Mouse (Mus musculus): ENCODE measurements around the gene Cnot1. TPM values are rescaled to one million over a fixed set of nuclear protein-coding genes. Genes with fewer than 3 reads are reported as not detected.

Cnot1 gene
- polyA plus RNA-seq, 1 experiment, result 40.6 TPM

- Histone ChIP-seq H3K79me3 (ENCODE audit: low read depth) (peaks cover 7% of the 10 kb centered on the region), H3K79me2 (ENCODE audit: control insufficient read depth, insufficient read depth) (peaks cover 32% of the 10 kb centered on the region), H3K27me3 (ENCODE audit: control insufficient read depth, insufficient read depth, insufficient read length) (no peaks in the 10 kb centered on the region), H3K36me3 (ENCODE audit: control insufficient read depth, insufficient read depth) (no peaks in the 10 kb centered on the region), H3K4me3 (ENCODE audit: insufficient read depth, poor library complexity, severe bottlenecking) (peak within 1 kb of the TSS; percentile 43), H3ac (ENCODE audit: control insufficient read depth, insufficient read length, low read depth) (peak within 1 kb of the TSS; percentile 90)
- TF ChIP-seq MYOG (IDR thresholded peaks at IDR 0.05; ENCODE audit: control insufficient read depth, extremely low read depth, insufficient read length), result no peak
- no peak for TF ChIP-seq FOSL1 (IDR thresholded peaks at IDR 0.05; ENCODE audit: insufficient read depth, low read length, poor library complexity, severe bottlenecking)
Observed at GRCm38 (mm10) chr8:95676631-95677030, 130.6 kb downstream of the Cnot1 start, which contains the start of gene Ndrg4. Ndrg4 (plus strand) TSS chr8:95676980.

- H3K27me3 ChIP-seq (ENCODE audit: control insufficient read depth, insufficient read depth, insufficient read length), result no peaks in the 10 kb centered on the region
- no peaks in the 10 kb centered on the region for H3K79me3 ChIP-seq (ENCODE audit: low read depth)
- no peaks in the 10 kb centered on the region for H3K36me3 ChIP-seq (ENCODE audit: control insufficient read depth, insufficient read depth)
- peak; percentile 29 for TF ChIP-seq MAX (IDR thresholded peaks at IDR 0.05)
- peak; percentile 64 for TF ChIP-seq USF1 (IDR thresholded peaks at IDR 0.05; ENCODE audit: low read depth)
- no peak for TF ChIP-seq CEBPB (IDR thresholded peaks at IDR 0.05; ENCODE audit: low read depth)
- peak; percentile 29 for TF ChIP-seq FOSL1 (IDR thresholded peaks at IDR 0.05; ENCODE audit: insufficient read depth, low read length, poor library complexity, severe bottlenecking)
- no peak for TF ChIP-seq CTCF (IDR thresholded peaks at IDR 0.05; ENCODE audit: control insufficient read depth, insufficient read depth, insufficient read length)
- peak; percentile 86 for TF ChIP-seq MYOD1 (IDR thresholded peaks at IDR 0.05; ENCODE audit: control insufficient read depth, insufficient read length, low read depth)
- no peak for TF ChIP-seq MYOG (IDR thresholded peaks at IDR 0.05; ENCODE audit: control insufficient read depth, extremely low read depth, insufficient read length)
- no peak overlapping the region for H3K4me3 ChIP-seq (ENCODE audit: insufficient read depth, poor library complexity, severe bottlenecking)
- H3ac ChIP-seq (ENCODE audit: control insufficient read depth, insufficient read length, low read depth), result no peak overlapping the region
- H3K79me2 ChIP-seq (ENCODE audit: control insufficient read depth, insufficient read depth), result no peaks in the 10 kb centered on the region
Observed at GRCm38 (mm10) chr8:95672811-95673210, 134.5 kb downstream of the Cnot1 start.

GRCm38 (mm10) chr8:95671861-95672260 lies 135.4 kb downstream of the Cnot1 start:
- Histone ChIP-seq H3K79me3 (ENCODE audit: low read depth) (no peaks in the 10 kb centered on the region), H3K27me3 (ENCODE audit: control insufficient read depth, insufficient read depth, insufficient read length) (no peaks in the 10 kb centered on the region), H3ac (ENCODE audit: control insufficient read depth, insufficient read length, low read depth) (no peak overlapping the region), H3K36me3 (ENCODE audit: control insufficient read depth, insufficient read depth) (no peaks in the 10 kb centered on the region), H3K79me2 (ENCODE audit: control insufficient read depth, insufficient read depth) (no peaks in the 10 kb centered on the region), H3K4me3 (ENCODE audit: insufficient read depth, poor library complexity, severe bottlenecking) (no peak overlapping the region)
- TF ChIP-seq FOSL1 (IDR thresholded peaks at IDR 0.05; ENCODE audit: insufficient read depth, low read length, poor library complexity, severe bottlenecking), result no peak
- TF ChIP-seq MYOD1 (IDR thresholded peaks at IDR 0.05; ENCODE audit: control insufficient read depth, insufficient read length, low read depth), result no peak
- TF ChIP-seq MAX (IDR thresholded peaks at IDR 0.05), result no peak
- TF ChIP-seq MYOG (IDR thresholded peaks at IDR 0.05; ENCODE audit: control insufficient read depth, extremely low read depth, insufficient read length), result no peak
- no peak for TF ChIP-seq CEBPB (IDR thresholded peaks at IDR 0.05; ENCODE audit: low read depth)
- TF ChIP-seq CTCF (IDR thresholded peaks at IDR 0.05; ENCODE audit: control insufficient read depth, insufficient read depth, insufficient read length), result no peak
- TF ChIP-seq USF1 (IDR thresholded peaks at IDR 0.05; ENCODE audit: low read depth), result no peak

DNA sequence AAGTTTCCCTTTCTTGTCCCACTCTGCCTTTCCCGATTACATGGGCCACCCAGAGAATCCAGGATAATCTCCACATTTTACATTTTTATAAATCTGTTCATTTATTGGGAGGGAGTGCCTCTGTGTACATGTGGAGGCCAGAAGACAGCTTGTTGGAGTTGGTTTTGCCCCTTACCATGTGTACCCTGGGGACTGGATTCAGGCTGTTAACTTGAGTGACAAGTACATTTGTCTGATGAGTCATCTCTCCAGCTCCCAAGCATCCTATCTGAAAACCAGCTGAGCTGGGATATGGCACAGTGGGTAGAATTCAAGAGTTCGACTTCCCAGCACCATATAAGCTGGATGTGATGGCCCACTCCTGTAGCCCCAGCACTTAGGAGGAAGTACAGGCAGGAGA lies 137.3 kb downstream of the Cnot1 start:
- no peaks in the 10 kb centered on the region for H3K79me2 ChIP-seq (ENCODE audit: control insufficient read depth, insufficient read depth)
- no peaks in the 10 kb centered on the region for H3K79me3 ChIP-seq (ENCODE audit: low read depth)
- TF ChIP-seq MAX (IDR thresholded peaks at IDR 0.05), result peak; percentile 52
- peak; percentile 97 for TF ChIP-seq MYOD1 (IDR thresholded peaks at IDR 0.05; ENCODE audit: control insufficient read depth, insufficient read length, low read depth)
- no peak for TF ChIP-seq MYOG (IDR thresholded peaks at IDR 0.05; ENCODE audit: control insufficient read depth, extremely low read depth, insufficient read length)
- no peak for TF ChIP-seq USF1 (IDR thresholded peaks at IDR 0.05; ENCODE audit: low read depth)
- TF ChIP-seq FOSL1 (IDR thresholded peaks at IDR 0.05; ENCODE audit: insufficient read depth, low read length, poor library complexity, severe bottlenecking), result peak; percentile 67
- TF ChIP-seq CTCF (IDR thresholded peaks at IDR 0.05; ENCODE audit: control insufficient read depth, insufficient read depth, insufficient read length), result no peak
- no peak for TF ChIP-seq CEBPB (IDR thresholded peaks at IDR 0.05; ENCODE audit: low read depth)
- H3K4me3 ChIP-seq (ENCODE audit: insufficient read depth, poor library complexity, severe bottlenecking), result no peak overlapping the region
- no peak overlapping the region for H3ac ChIP-seq (ENCODE audit: control insufficient read depth, insufficient read length, low read depth)
- H3K27me3 ChIP-seq (ENCODE audit: control insufficient read depth, insufficient read depth, insufficient read length), result no peaks in the 10 kb centered on the region
- no peaks in the 10 kb centered on the region for H3K36me3 ChIP-seq (ENCODE audit: control insufficient read depth, insufficient read depth)

Small RNA genes lying within 50 kb of the gene (microRNA-seq; reads per million reads assigned to microRNA genes)
- 0.44 reads per million, percentile 6 among the genes with 10 or more reads in this experiment for gene Mir7073 (ENCODE audit: borderline microRNAs expressed)

Other genes starting within 250 kb of the Cnot1 start
- gene Prss54, start 231.1 kb downstream of the Cnot1 start, polyA plus RNA-seq (2012; fragmentation: generic; extraction: Trizol), result not detected
- 8.3 TPM for gene Gins3, start 174.0 kb downstream of the Cnot1 start, polyA plus RNA-seq (2012; fragmentation: generic; extraction: Trizol)
- gene Ndrg4, start 130.5 kb downstream of the Cnot1 start, polyA plus RNA-seq (2012; fragmentation: generic; extraction: Trizol), result 43.3 TPM
- 12.6 TPM for gene Setd6, start 91.6 kb downstream of the Cnot1 start, polyA plus RNA-seq (2012; fragmentation: generic; extraction: Trizol)
- gene Sap18b, start 17.9 kb upstream of the Cnot1 start, polyA plus RNA-seq (2012; fragmentation: generic; extraction: Trizol), result 218 TPM
- gene Slc38a7, start 46.1 kb upstream of the Cnot1 start, polyA plus RNA-seq (2012; fragmentation: generic; extraction: Trizol), result 26.2 TPM
- gene Got2, start 81.1 kb upstream of the Cnot1 start, polyA plus RNA-seq (2012; fragmentation: generic; extraction: Trizol), result 189 TPM